Mouse (Mus musculus): ENCODE measurements around the gene Rack1.
A peak's percentile ranks its signal among the peaks of the same experiment; 100 is the strongest.

DNA sequence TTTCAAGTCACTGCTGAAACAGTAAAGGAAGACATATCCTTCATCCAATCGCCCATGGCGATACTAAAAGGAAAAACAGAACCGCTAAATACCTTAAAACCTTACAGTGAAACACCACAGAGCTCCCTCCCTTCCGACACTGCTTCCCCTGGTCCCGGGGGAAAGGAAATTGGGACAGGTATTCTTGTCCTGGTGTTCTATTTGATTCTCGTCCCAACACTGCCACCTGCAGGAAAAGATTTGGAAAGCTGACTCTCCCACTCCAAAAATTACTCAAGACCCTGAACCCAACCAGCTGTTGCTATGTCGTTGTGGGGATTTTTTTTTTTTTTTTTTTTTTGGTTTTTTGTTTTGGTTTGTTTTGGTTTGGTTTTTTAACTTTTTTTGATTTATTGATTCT lies 24.6 kb upstream of the Rack1 start:
- TF ChIP-seq CTCF (IDR thresholded peaks at IDR 0.05; ENCODE audit: borderline replicate concordance, insufficient read depth, low read depth, low read length) (peak; percentile 41; the same call in 1 of the 2 replicates), POLR2A (IDR thresholded peaks at IDR 0.05; ENCODE audit: borderline replicate concordance, insufficient read depth, low read length) (no peak)
